Mouse (Mus musculus) lung, embryonic 14.5 days (tissue): Measurements from ENCODE around the gene Slc12a4. TPM values are rescaled to one million over a fixed set of nuclear protein-coding genes. Genes with fewer than 3 reads are reported as not detected.

Experiments
- ATAC-seq: fragments of 200-750 bp; cut with Nextera tagmentation; 2 replicates; pipeline ENCODE4 v1.8.0; 2017; ENCODE audit warnings: mild to moderate bottlenecking, moderate TSS enrichment, moderate library complexity; ENCODE audit not compliant: insufficient read depth
- DNase-seq: peaks from one replicate; pipeline ENCODE4 v3.0.0-alpha.2; 2015
- H3K27ac ChIP-seq: fragments of 300-500 bp; sonication (generic); 2 replicates; pipeline ENCODE4 v1.5.1; 2014; ENCODE audit warnings: low read depth, mild to moderate bottlenecking, moderate library complexity
- H3K27me3 ChIP-seq: fragments of 300-500 bp; sonication (generic); 2 replicates; pipeline ENCODE4 v1.6.1; 2014; ENCODE audit warnings: low read length, control low read depth; ENCODE audit not compliant: insufficient read depth
- H3K36me3 ChIP-seq: fragments of 300-500 bp; sonication (generic); 2 replicates; pipeline ENCODE4 v1.6.1; 2014; ENCODE audit warnings: control low read depth; ENCODE audit not compliant: insufficient read depth
- H3K4me1 ChIP-seq: fragments of 300-500 bp; sonication (generic); 2 replicates; pipeline ENCODE4 v1.6.1; 2014; ENCODE audit warnings: antibody characterized with exemption, control low read depth; ENCODE audit not compliant: insufficient read depth
- H3K4me2 ChIP-seq: fragments of 300-500 bp; sonication (generic); 2 replicates; pipeline ENCODE4 v1.6.1; 2014; ENCODE audit warnings: mild to moderate bottlenecking
- H3K4me3 ChIP-seq: fragments of 300-500 bp; sonication (generic); 2 replicates; pipeline ENCODE4 v1.5.1; 2014; ENCODE audit warnings: low read depth, low read length
- H3K9ac ChIP-seq: fragments of 300-500 bp; sonication (generic); 2 replicates; pipeline ENCODE4 v1.6.1; 2014
- H3K9me3 ChIP-seq: fragments of 300-500 bp; sonication (generic); 2 replicates; pipeline ENCODE4 v1.6.1; 2016; ENCODE audit warnings: low read depth, low read length, control low read depth
- CTCF ChIP-seq: IDR thresholded peaks from 2 replicates; pipeline ENCODE4 v1.5.1; 2016; ENCODE audit warnings: antibody characterized with exemption, low read depth
- WGBS: fragments of 180-500 bp; shearing (Covaris S2); extraction: QIAGEN DNeasy Blood & Tissue Kit; methylation state at CpG from one replicate; pipeline ENCODE4 v1.1.7; 2014; 5-methylcytosine and 5-hydroxymethylcytosine counted together
- polyA plus RNA-seq: library from polyadenylated mRNA; unstranded; fragments of >200 nt; fragmentation: Nextera tagmentation; extraction: Ambion mirVana; gene quantifications from 2 replicates; pipeline ENCODE4 v1.2.1, GENCODE M21; 2014

The Slc12a4 gene
- polyA plus RNA-seq, 1 experiment from 2014 or later: 35.8 TPM

GRCm38 (mm10) chr8:106005875-106006274, 40.0 kb upstream of the Slc12a4 start, which contains the start of gene Dpep2nb:
Dpep2nb (minus strand) TSS chr8:106005975.
- Histone ChIP-seq H3K9ac (no peak within 1 kb of the TSS), H3K4me1 (peaks cover 8% of the 10 kb centered on the region; the same call in 1 of the 2 replicates), H3K27me3 (no peaks in the 10 kb centered on the region), H3K27ac (no peak within 1 kb of the TSS), H3K36me3 (peaks cover 5% of the 10 kb centered on the region; the same call in 1 of the 2 replicates), H3K4me3 (no peak within 1 kb of the TSS), H3K4me2 (no peak within 1 kb of the TSS), H3K9me3 (no peaks in the 10 kb centered on the region)
- ATAC-seq (no peak), DNase-seq (no peak)
- 68% methylated on average over 4 of the region's 4 CpGs for WGBS
- TF ChIP-seq CTCF: no peak

DNA sequence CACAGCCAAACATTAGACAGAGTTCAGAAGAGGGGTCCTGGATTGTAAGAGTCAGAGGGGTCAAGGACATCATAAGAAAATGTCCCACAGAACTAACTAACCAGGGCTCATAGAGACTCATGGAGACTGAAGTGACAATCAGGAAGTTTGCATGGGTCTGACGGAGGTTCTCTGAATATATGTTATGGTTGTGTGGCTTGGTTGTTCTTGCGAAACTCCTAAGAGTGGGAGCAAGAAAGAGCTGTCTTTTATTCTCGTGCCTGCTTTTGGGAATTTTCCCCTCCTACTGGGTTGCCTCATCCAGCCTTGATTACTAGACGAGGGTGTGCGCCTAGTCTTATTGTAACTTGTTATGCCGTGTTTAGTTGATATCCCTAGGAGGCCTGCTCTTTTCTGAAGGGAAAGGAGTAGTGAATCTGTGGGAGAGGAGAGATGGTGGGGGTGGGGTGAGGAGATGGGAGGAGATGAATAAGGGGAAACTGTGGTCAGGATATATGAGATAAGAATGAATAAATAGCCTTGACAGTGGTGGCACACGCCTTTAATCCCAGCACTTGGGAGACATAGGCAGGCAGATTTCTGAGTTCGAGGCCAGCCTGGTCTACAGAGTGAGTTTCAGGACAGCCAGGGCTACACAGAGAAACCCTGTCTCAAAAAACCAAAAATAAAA, 38.8 kb upstream of the Slc12a4 start:
- TF ChIP-seq CTCF: no peak
- 73% methylated on average over 8 of the region's 8 CpGs for WGBS
- H3K4me1 ChIP-seq: no peaks in the 10 kb centered on the region
- no peak overlapping the region for H3K4me2 ChIP-seq
- DNase-seq (no peak), ATAC-seq (no peak)
- no peak overlapping the region for H3K9ac ChIP-seq
- H3K27ac ChIP-seq: no peak overlapping the region
- no peaks in the 10 kb centered on the region for H3K27me3 ChIP-seq
- H3K4me3 ChIP-seq: no peak overlapping the region
- H3K36me3 ChIP-seq: peaks cover under 1% of the 10 kb centered on the region; the same call in 1 of the 2 replicates
- H3K9me3 ChIP-seq: no peaks in the 10 kb centered on the region

GRCm38 (mm10) chr8:106001908-106002307, 36.0 kb upstream of the Slc12a4 start:
- no peak overlapping the region for H3K4me2 ChIP-seq
- no peak overlapping the region for H3K4me3 ChIP-seq
- H3K36me3 ChIP-seq: no peaks in the 10 kb centered on the region
- H3K27ac ChIP-seq: no peak overlapping the region
- WGBS: 74% methylated on average over 4 of the region's 4 CpGs
- H3K9ac ChIP-seq: no peak overlapping the region
- DNase-seq: no peak
- no peaks in the 10 kb centered on the region for H3K4me1 ChIP-seq
- ATAC-seq: no peak
- no peaks in the 10 kb centered on the region for H3K9me3 ChIP-seq
- TF ChIP-seq CTCF: no peak
- no peaks in the 10 kb centered on the region for H3K27me3 ChIP-seq

DNA sequence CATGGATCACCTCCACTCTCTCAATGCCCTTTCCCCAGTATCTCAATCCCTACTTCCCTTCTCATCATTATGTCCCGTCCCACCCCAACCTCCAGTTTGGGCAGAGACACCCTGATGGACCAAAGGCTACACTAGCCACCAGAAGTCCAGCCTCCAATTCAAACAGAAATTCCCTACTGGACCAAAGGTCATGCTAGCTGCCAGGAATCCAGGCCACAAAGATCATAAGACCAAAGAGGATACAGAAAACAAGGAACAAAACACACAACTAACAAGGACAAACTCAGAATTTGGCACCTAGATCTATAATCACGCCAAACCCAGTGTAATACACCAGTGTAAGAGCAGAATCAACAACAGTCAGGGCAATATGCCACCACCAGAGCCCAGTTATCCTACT, 33.1 kb upstream of the Slc12a4 start:
- ATAC-seq (no peak), DNase-seq (no peak)
- 90% methylated on average over 2 of the region's 2 CpGs for WGBS
- no peak for TF ChIP-seq CTCF
- H3K27me3 ChIP-seq: no peaks in the 10 kb centered on the region
- no peak overlapping the region for H3K27ac ChIP-seq
- H3K9me3 ChIP-seq: no peaks in the 10 kb centered on the region
- H3K4me2 ChIP-seq: no peak overlapping the region
- H3K4me1 ChIP-seq: no peaks in the 10 kb centered on the region
- no peak overlapping the region for H3K4me3 ChIP-seq
- no peaks in the 10 kb centered on the region for H3K36me3 ChIP-seq
- H3K9ac ChIP-seq: no peak overlapping the region

GRCm38 (mm10) chr8:105996359-105996758, 30.5 kb upstream of the Slc12a4 start:
- no peak overlapping the region for H3K4me3 ChIP-seq
- H3K9ac ChIP-seq: no peak overlapping the region
- H3K36me3 ChIP-seq: no peaks in the 10 kb centered on the region
- DNase-seq (no peak), ATAC-seq (no peak)
- no peak for TF ChIP-seq CTCF
- no peak overlapping the region for H3K27ac ChIP-seq
- no peaks in the 10 kb centered on the region for H3K9me3 ChIP-seq
- H3K4me2 ChIP-seq: no peak overlapping the region
- WGBS: 63% methylated on average over 7 of the region's 7 CpGs
- no peaks in the 10 kb centered on the region for H3K27me3 ChIP-seq
- no peaks in the 10 kb centered on the region for H3K4me1 ChIP-seq

DNA sequence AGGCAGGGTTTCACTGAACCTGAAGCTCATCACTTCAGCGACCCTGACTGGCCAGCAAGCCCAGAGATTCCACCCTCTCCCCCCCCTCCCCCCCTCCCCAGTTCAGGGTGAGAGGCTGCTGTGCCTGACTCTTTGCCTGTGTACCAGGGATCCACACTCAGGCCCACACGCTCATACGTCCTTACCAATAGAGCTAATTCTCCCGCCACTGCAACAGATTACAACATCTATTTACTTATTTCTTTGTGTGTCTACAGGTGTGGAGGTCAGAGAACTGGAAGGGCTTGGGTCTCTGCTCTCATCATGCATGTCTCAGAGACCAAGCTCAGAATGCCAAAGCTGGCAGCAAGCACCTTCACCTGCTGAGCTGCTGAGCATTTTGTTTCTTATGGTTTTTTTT, 27.3 kb upstream of the Slc12a4 start:
- Histone ChIP-seq H3K4me3 (no peak overlapping the region), H3K27me3 (no peaks in the 10 kb centered on the region), H3K27ac (no peak overlapping the region), H3K4me1 (no peaks in the 10 kb centered on the region), H3K36me3 (no peaks in the 10 kb centered on the region), H3K4me2 (no peak overlapping the region), H3K9ac (no peak overlapping the region), H3K9me3 (no peaks in the 10 kb centered on the region)
- ATAC-seq: no peak
- TF ChIP-seq CTCF: no peak
- DNase-seq: no peak
- 52% methylated on average over 4 of the region's 4 CpGs for WGBS

DNA sequence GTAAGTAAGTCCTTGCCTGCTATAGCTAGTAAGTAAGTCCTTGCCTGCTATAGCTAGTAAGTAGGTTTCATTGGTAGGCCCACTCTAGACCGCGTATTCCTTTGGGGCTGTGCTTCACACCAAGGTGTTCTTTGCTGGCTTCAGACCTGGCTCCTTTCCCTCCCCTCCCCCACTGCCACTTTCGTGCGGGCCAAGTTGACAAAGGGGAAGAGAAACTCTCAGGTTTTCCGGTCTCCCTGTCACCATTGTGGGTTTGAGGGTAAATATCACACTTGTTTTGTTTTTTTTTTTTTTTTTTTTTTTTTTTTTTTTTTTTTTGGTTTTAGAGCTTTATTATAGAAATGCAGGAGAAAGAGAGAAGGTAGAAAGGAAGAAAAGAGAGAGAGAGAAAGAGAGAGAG, 26.6 kb upstream of the Slc12a4 start:
- TF ChIP-seq CTCF: no peak
- no peaks in the 10 kb centered on the region for H3K9me3 ChIP-seq
- WGBS: 50% methylated on average over 5 of the region's 5 CpGs
- H3K4me3 ChIP-seq: no peak overlapping the region
- no peaks in the 10 kb centered on the region for H3K4me1 ChIP-seq
- H3K36me3 ChIP-seq: no peaks in the 10 kb centered on the region
- no peaks in the 10 kb centered on the region for H3K27me3 ChIP-seq
- H3K9ac ChIP-seq: no peak overlapping the region
- DNase-seq (no peak), ATAC-seq (no peak)
- H3K4me2 ChIP-seq: no peak overlapping the region
- no peak overlapping the region for H3K27ac ChIP-seq
